Mouse (Mus musculus) heart, embryonic 11.5 days (tissue): ENCODE measurements around the gene Ppbp. TPM values are rescaled to one million over a fixed set of nuclear protein-coding genes. Genes with fewer than 3 reads are reported as not detected.
"Not testable (repeated sequence)": the region's sequence is repeated elsewhere in the genome, so short reads cannot be mapped to it uniquely, and the experiment has no call there.

Source experiments
- ATAC-seq: fragments of 200-750 bp; cut with Nextera tagmentation; replicated peaks from 2 replicates; pipeline ENCODE4 v1.8.0; 2017; ENCODE audit warnings: moderate library complexity; ENCODE audit not compliant: insufficient number of reproducible peaks, low FRiP score, low TSS enrichment
- H3K27ac ChIP-seq: fragments of 300-500 bp; sonication (generic); 2 replicates; pipeline ENCODE4 v1.5.1; 2014; ENCODE audit warnings: mild to moderate bottlenecking, low read depth, low read length
- H3K27me3 ChIP-seq: fragments of 300-500 bp; sonication (generic); 2 replicates; pipeline ENCODE4 v1.6.1; 2014; ENCODE audit warnings: mild to moderate bottlenecking, low read length, mixed read lengths; ENCODE audit not compliant: control insufficient read depth, insufficient read depth
- H3K36me3 ChIP-seq: fragments of 300-500 bp; sonication (generic); 2 replicates; pipeline ENCODE4 v1.6.1; 2014; ENCODE audit warnings: mild to moderate bottlenecking, low read length, moderate library complexity, mixed read lengths; ENCODE audit not compliant: control insufficient read depth, insufficient read depth
- H3K4me1 ChIP-seq: fragments of 300-500 bp; sonication (generic); 2 replicates; pipeline ENCODE4 v1.6.1; 2014; ENCODE audit warnings: low read length; ENCODE audit not compliant: control insufficient read depth, insufficient read depth
- H3K4me2 ChIP-seq: fragments of 300-500 bp; sonication (generic); 2 replicates; pipeline ENCODE4 v1.6.1; 2014; ENCODE audit warnings: mild to moderate bottlenecking, moderate library complexity
- H3K4me3 ChIP-seq: fragments of 300-500 bp; sonication (generic); 2 replicates; pipeline ENCODE4 v1.5.1; 2014; ENCODE audit warnings: low read depth, low read length
- H3K9ac ChIP-seq: fragments of 300-500 bp; sonication (generic); 2 replicates; pipeline ENCODE4 v1.6.1; 2014; ENCODE audit warnings: mild to moderate bottlenecking, low read depth, low read length, moderate library complexity
- H3K9me3 ChIP-seq: fragments of 300-500 bp; sonication (generic); replicated peaks from 2 replicates; pipeline ENCODE4 v1.6.1; 2016; ENCODE audit warnings: low read length; ENCODE audit not compliant: control insufficient read depth
- WGBS: fragments of 180-500 bp; shearing (Covaris S2); extraction: QIAGEN DNeasy Blood & Tissue Kit; methylation state at CpG from one replicate; pipeline ENCODE4 v1.1.7; 2014; ENCODE audit not compliant: insufficient replicate concordance; 5-methylcytosine and 5-hydroxymethylcytosine counted together
- microRNA-seq: library from miRNA; unstranded; fragments of <30 nt; microRNA quantifications from one replicate; pipeline ENCODE4, GENCODE M21; 2016; ENCODE audit warnings: borderline number of aligned reads
- polyA plus RNA-seq: library from polyadenylated mRNA; unstranded; fragments of >200 nt; fragmentation: Nextera tagmentation; extraction: Ambion mirVana; gene quantifications from 2 replicates; pipeline ENCODE4 v1.2.1, GENCODE M21; 2014

Gene Ppbp
- polyA plus RNA-seq, 1 experiment from 2014 or later, result 28.8 TPM

- 85% methylated on average over 2 of the region's 2 CpGs for WGBS
- H3K9me3 ChIP-seq, H3K9ac ChIP-seq, H3K27me3 ChIP-seq, H3K36me3 ChIP-seq, H3K27ac ChIP-seq, H3K4me3 ChIP-seq, H3K4me1 ChIP-seq, H3K4me2 ChIP-seq, ATAC-seq: not testable (repeated sequence)
These were observed 27.1 kb downstream of the Ppbp start for GRCm38 (mm10) chr5:90795392-90795791.

GRCm38 (mm10) chr5:90804574-90804973 lies 36.3 kb downstream of the Ppbp start:
- H3K27me3 ChIP-seq, result no peaks in the 10 kb centered on the region
- H3K9ac ChIP-seq, result no peak overlapping the region
- H3K4me1 ChIP-seq, result no peaks in the 10 kb centered on the region
- no peak overlapping the region for H3K4me2 ChIP-seq
- H3K27ac ChIP-seq, result no peak overlapping the region
- H3K9me3 ChIP-seq, result no peaks in the 10 kb centered on the region
- no peak for ATAC-seq
- no peaks in the 10 kb centered on the region for H3K36me3 ChIP-seq
- no peak overlapping the region for H3K4me3 ChIP-seq

GRCm38 (mm10) chr5:90806050-90806449 lies 37.7 kb downstream of the Ppbp start:
- Histone ChIP-seq H3K4me2 (no peak overlapping the region), H3K27me3 (no peaks in the 10 kb centered on the region), H3K36me3 (no peaks in the 10 kb centered on the region), H3K4me1 (no peaks in the 10 kb centered on the region), H3K4me3 (no peak overlapping the region), H3K9me3 (no peaks in the 10 kb centered on the region), H3K9ac (no peak overlapping the region), H3K27ac (no peak overlapping the region)
- ATAC-seq, result no peak

- Histone ChIP-seq H3K4me2 (no peak overlapping the region), H3K9ac (no peak overlapping the region), H3K4me3 (no peak overlapping the region), H3K36me3 (no peaks in the 10 kb centered on the region), H3K4me1 (no peaks in the 10 kb centered on the region), H3K27me3 (no peaks in the 10 kb centered on the region), H3K27ac (no peak overlapping the region), H3K9me3 (no peaks in the 10 kb centered on the region)
- WGBS, result 76% methylated on average over 3 of the region's 3 CpGs
- no peak for ATAC-seq
These were observed 39.0 kb downstream of the Ppbp start for GRCm38 (mm10) chr5:90807176-90807950.

Small RNAs within 50 kb of the gene (microRNA-seq; reads per million reads assigned to microRNA genes)
- gene Gm24322, result not detected

Other genes with a start within 250 kb of the Ppbp start
- not detected in 2 replicates for gene Afm, start 249.6 kb upstream of the Ppbp start, polyA plus RNA-seq
- not detected in 2 replicates for gene 5830473C10Rik, start 207.4 kb upstream of the Ppbp start, polyA plus RNA-seq
- 0.29 and 0.49 TPM in 2 replicates for gene Rassf6, start 127.9 kb upstream of the Ppbp start, polyA plus RNA-seq
- 0.51 and 0.53 TPM in 2 replicates for gene Cxcl5, start 9.2 kb upstream of the Ppbp start, polyA plus RNA-seq
- 115 and 125 TPM in 2 replicates for gene Pf4, start 3.9 kb downstream of the Ppbp start, polyA plus RNA-seq
- not detected in 2 replicates for gene Cxcl3, start 17.6 kb downstream of the Ppbp start, polyA plus RNA-seq
- 0.39 and 0.73 TPM in 2 replicates for gene Cxcl15, start 26.0 kb downstream of the Ppbp start, polyA plus RNA-seq
- gene Cxcl1, start 122.7 kb downstream of the Ppbp start, polyA plus RNA-seq, result 0.27 TPM in 1 of 2 replicates, not detected in the other
- gene Cxcl2, start 135.4 kb downstream of the Ppbp start, polyA plus RNA-seq, result not detected in 2 replicates
- 32.5 and 33.3 TPM in 2 replicates for gene Mthfd2l, start 162.6 kb downstream of the Ppbp start, polyA plus RNA-seq